Mouse (Mus musculus) heart, embryonic 14.5 days (tissue): Measurements from ENCODE around the gene 4930469K13Rik. TPM values are rescaled to one million over a fixed set of nuclear protein-coding genes. Genes with fewer than 3 reads are reported as not detected.

Experiments
- ATAC-seq: fragments of 200-750 bp; cut with Nextera tagmentation; 2 replicates; pipeline ENCODE4 v1.8.0; 2017; ENCODE audit warnings: low read depth, moderate TSS enrichment; ENCODE audit not compliant: insufficient number of reproducible peaks, insufficient read depth, low FRiP score
- H3K27ac ChIP-seq, 2 experiments: fragments of 200-500 bp in 1 of 2; fragments of 300-500 bp in 1 of 2; sonication (generic) in 1 of 2; replicated peaks in 1 of 2; 2 replicates each; pipeline ENCODE4 v1.5.1; 2012 to 2014; ENCODE audit warnings: low read depth in 2 of 2, low read length in 2 of 2, control low read depth in 1 of 2, mild to moderate bottlenecking in 1 of 2, mixed read lengths in 1 of 2; ENCODE audit not compliant: control insufficient read depth in 1 of 2, insufficient read depth in 1 of 2
- H3K27me3 ChIP-seq: fragments of 300-500 bp; sonication (generic); 2 replicates; pipeline ENCODE4 v1.6.1; 2014; ENCODE audit warnings: mild to moderate bottlenecking, low read length, control low read depth; ENCODE audit not compliant: control insufficient read depth, insufficient read depth
- H3K36me3 ChIP-seq: fragments of 300-500 bp; sonication (generic); 2 replicates; pipeline ENCODE4 v1.6.1; 2014; ENCODE audit warnings: mild to moderate bottlenecking, control low read depth, low read length, mixed read lengths; ENCODE audit not compliant: control insufficient read depth, insufficient read depth
- H3K4me1 ChIP-seq, 2 experiments: fragments of 200-500 bp in 1 of 2; fragments of 300-500 bp in 1 of 2; sonication (generic) in 1 of 2; 2 replicates each; pipeline ENCODE4 v1.6.1; 2012 to 2014; ENCODE audit warnings: low read length in 2 of 2, control low read depth in 1 of 2, mixed read lengths in 1 of 2; ENCODE audit not compliant: control insufficient read depth in 2 of 2, insufficient read depth in 2 of 2
- H3K4me2 ChIP-seq: fragments of 300-500 bp; sonication (generic); 2 replicates; pipeline ENCODE4 v1.6.1; 2014; ENCODE audit warnings: mild to moderate bottlenecking, low read length
- H3K4me3 ChIP-seq, 2 experiments: fragments of 200-500 bp in 1 of 2; fragments of 300-500 bp in 1 of 2; sonication (generic) in 1 of 2; 2 replicates each; pipeline ENCODE4 v1.5.1; 2012 to 2014; ENCODE audit warnings: low read length in 2 of 2, mild to moderate bottlenecking in 2 of 2, control low read depth in 1 of 2, low read depth in 1 of 2, moderate library complexity in 1 of 2; ENCODE audit not compliant: control insufficient read depth in 1 of 2, insufficient read depth in 1 of 2
- H3K9ac ChIP-seq: fragments of 300-500 bp; sonication (generic); 2 replicates; pipeline ENCODE4 v1.6.1; 2014; ENCODE audit warnings: mild to moderate bottlenecking, low read length
- H3K9me3 ChIP-seq: fragments of 300-500 bp; sonication (generic); 2 replicates; pipeline ENCODE4 v1.6.1; 2016; ENCODE audit warnings: low read length, control low read depth; ENCODE audit not compliant: control insufficient read depth
- WGBS: fragments of 180-500 bp; shearing (Covaris S2); extraction: QIAGEN DNeasy Blood & Tissue Kit; methylation state at CpG from one replicate; pipeline ENCODE4 v1.1.7; 2014; 5-methylcytosine and 5-hydroxymethylcytosine counted together
- polyA plus RNA-seq: library from polyadenylated mRNA; unstranded; fragments of >200 nt; fragmentation: Nextera tagmentation; extraction: Ambion mirVana; gene quantifications from 2 replicates; pipeline ENCODE4 v1.2.1, GENCODE M21; 2014

Gene 4930469K13Rik
- polyA plus RNA-seq, 1 experiment from 2014 or later: not detected

GRCm38 (mm10) chr11:34123147-34123546 is 24.8 kb upstream of the 4930469K13Rik start:
- no peak overlapping the region for H3K4me2 ChIP-seq
- WGBS: 10% methylated on average over 2 of the region's 2 CpGs
- H3K27ac ChIP-seq: no peak overlapping the region

GRCm38 (mm10) chr11:34118319-34118718 is 20.0 kb upstream of the 4930469K13Rik start:
- H3K27me3 ChIP-seq: 0 out of 2 replicates have a peak, but pooled peaks cover 3% of the 10 kb centered on the region
- no peak overlapping the region for H3K4me3 ChIP-seq
- no peak overlapping the region for H3K27ac ChIP-seq
- no peaks in the 10 kb centered on the region for H3K36me3 ChIP-seq
- no peaks in the 10 kb centered on the region for H3K4me1 ChIP-seq
- no peak overlapping the region for H3K9ac ChIP-seq
- no peak overlapping the region for H3K4me2 ChIP-seq
- WGBS: 79% methylated on average over 3 of the region's 3 CpGs
- ATAC-seq: no peak
- no peaks in the 10 kb centered on the region for H3K9me3 ChIP-seq

More at GRCm38 (mm10) chr11:34123147-34123546, 24.8 kb upstream of the 4930469K13Rik start:
- Histone ChIP-seq H3K27me3 (0 out of 2 replicates have a peak, but pooled peaks cover 6% of the 10 kb centered on the region), H3K9ac (no peak overlapping the region), H3K4me1 (peaks cover 2 to 4% of the 10 kb centered on the region in 2 experiments; a peak in 3 of 4 replicates), H3K9me3 (no peaks in the 10 kb centered on the region), H3K4me3 (no peak overlapping the region), H3K36me3 (no peaks in the 10 kb centered on the region)
- ATAC-seq: no peak

- no peak overlapping the region for H3K27ac ChIP-seq
- no peak overlapping the region for H3K9ac ChIP-seq
- H3K4me3 ChIP-seq: no peak overlapping the region
- H3K36me3 ChIP-seq: no peaks in the 10 kb centered on the region
- 72% methylated on average over 3 of the region's 3 CpGs for WGBS
- no peak for ATAC-seq
- no peaks in the 10 kb centered on the region for H3K4me1 ChIP-seq
- 0 out of 2 replicates have a peak, but pooled peaks cover 3% of the 10 kb centered on the region for H3K27me3 ChIP-seq
- no peaks in the 10 kb centered on the region for H3K9me3 ChIP-seq
- no peak overlapping the region for H3K4me2 ChIP-seq
Observed at GRCm38 (mm10) chr11:34117581-34117980, 19.2 kb upstream of the 4930469K13Rik start.

- Histone ChIP-seq H3K4me3 (no peak overlapping the region), H3K9me3 (no peaks in the 10 kb centered on the region), H3K4me2 (no peak overlapping the region), H3K36me3 (no peaks in the 10 kb centered on the region), H3K27me3 (0 out of 2 replicates have a peak, but pooled peaks cover 3% of the 10 kb centered on the region), H3K9ac (no peak overlapping the region), H3K4me1 (no peaks in the 10 kb centered on the region), H3K27ac (no peak overlapping the region)
- WGBS: 32% methylated on average over 2 of the region's 2 CpGs
- ATAC-seq: no peak
Observed at GRCm38 (mm10) chr11:34116572-34117135, 18.3 kb upstream of the 4930469K13Rik start.

GRCm38 (mm10) chr11:34113760-34114159 is 15.4 kb upstream of the 4930469K13Rik start:
- Histone ChIP-seq H3K36me3 (no peaks in the 10 kb centered on the region), H3K9ac (no peak overlapping the region), H3K4me2 (no peak overlapping the region), H3K27me3 (no peaks in the 10 kb centered on the region), H3K9me3 (no peaks in the 10 kb centered on the region), H3K4me1 (no peaks in the 10 kb centered on the region), H3K27ac (no peak overlapping the region), H3K4me3 (no peak overlapping the region)
- 40% methylated on average over 2 of the region's 2 CpGs for WGBS
- ATAC-seq: no peak

- H3K4me1 ChIP-seq: no peaks in the 10 kb centered on the region
- H3K9me3 ChIP-seq: no peaks in the 10 kb centered on the region
- no peak overlapping the region for H3K4me2 ChIP-seq
- no peaks in the 10 kb centered on the region for H3K27me3 ChIP-seq
- no peak for ATAC-seq
- WGBS: 61% methylated on average over 4 of the region's 4 CpGs
- no peak overlapping the region for H3K4me3 ChIP-seq
- no peaks in the 10 kb centered on the region for H3K36me3 ChIP-seq
- H3K27ac ChIP-seq: no peak overlapping the region
- H3K9ac ChIP-seq: no peak overlapping the region
Observed at GRCm38 (mm10) chr11:34112781-34113380, 14.5 kb upstream of the 4930469K13Rik start.

- WGBS: 66% methylated on average over 7 of the region's 7 CpGs
- H3K27ac ChIP-seq: no peak overlapping the region
- no peaks in the 10 kb centered on the region for H3K4me1 ChIP-seq
- H3K4me3 ChIP-seq: no peak overlapping the region
- no peak overlapping the region for H3K4me2 ChIP-seq
- H3K36me3 ChIP-seq: no peaks in the 10 kb centered on the region
- H3K9ac ChIP-seq: no peak overlapping the region
- ATAC-seq: no peak
- H3K27me3 ChIP-seq: no peaks in the 10 kb centered on the region
- no peaks in the 10 kb centered on the region for H3K9me3 ChIP-seq
Observed at GRCm38 (mm10) chr11:34111940-34112339, 13.6 kb upstream of the 4930469K13Rik start.
